Mouse (Mus musculus) stomach, embryonic 16.5 days (tissue): ENCODE measurements at regions not wholly inside any gene's neighbourhood (a gene's known extent, or its start where the extent isn't known, plus 50 kb on each side); places are given as distances from the start of the nearest gene placed in this dataset.

Experiments used
- ATAC-seq: fragments of 200-750 bp; cut with Nextera tagmentation; 2 replicates; pipeline ENCODE4 v1.8.0; 2017; ENCODE audit warnings: moderate number of reproducible peaks, moderate TSS enrichment; ENCODE audit not compliant: insufficient read depth, low FRiP score
- H3K27ac ChIP-seq: fragments of 300-500 bp; sonication (generic); 2 replicates; pipeline ENCODE4 v1.5.1; 2014; ENCODE audit warnings: low read length
- H3K27me3 ChIP-seq: fragments of 300-500 bp; sonication (generic); 2 replicates; pipeline ENCODE4 v1.6.1; 2014; ENCODE audit warnings: low read length, control low read depth, mixed read lengths; ENCODE audit not compliant: control insufficient read depth, insufficient read depth
- H3K36me3 ChIP-seq: fragments of 300-500 bp; sonication (generic); 2 replicates; pipeline ENCODE4 v1.6.1; 2014; ENCODE audit warnings: low read length; ENCODE audit not compliant: control insufficient read depth, insufficient read depth
- H3K4me1 ChIP-seq: fragments of 300-500 bp; sonication (generic); 2 replicates; pipeline ENCODE4 v1.6.1; 2014; ENCODE audit warnings: low read length, control low read depth, mixed read lengths; ENCODE audit not compliant: control insufficient read depth, insufficient read depth
- H3K4me2 ChIP-seq: fragments of 300-500 bp; sonication (generic); 2 replicates; pipeline ENCODE4 v1.6.1; 2014; ENCODE audit warnings: low read depth, low read length, mixed read lengths
- H3K4me3 ChIP-seq: fragments of 300-500 bp; sonication (generic); replicated peaks from 2 replicates; pipeline ENCODE4 v1.5.1; 2014; ENCODE audit warnings: mild to moderate bottlenecking, low read length
- H3K9ac ChIP-seq: fragments of 300-500 bp; sonication (generic); 2 replicates; pipeline ENCODE4 v1.6.1; 2014; ENCODE audit warnings: low read length
- H3K9me3 ChIP-seq: fragments of 300-500 bp; sonication (generic); replicated peaks from 2 replicates; pipeline ENCODE4 v1.6.1; 2016; ENCODE audit warnings: low read length, control low read depth; ENCODE audit not compliant: control insufficient read depth
- WGBS: fragments of 180-500 bp; shearing (Covaris S2); extraction: QIAGEN DNeasy Blood & Tissue Kit; methylation state at CpG from one replicate; pipeline ENCODE4 v1.1.7; 2014; 5-methylcytosine and 5-hydroxymethylcytosine counted together

DNA sequence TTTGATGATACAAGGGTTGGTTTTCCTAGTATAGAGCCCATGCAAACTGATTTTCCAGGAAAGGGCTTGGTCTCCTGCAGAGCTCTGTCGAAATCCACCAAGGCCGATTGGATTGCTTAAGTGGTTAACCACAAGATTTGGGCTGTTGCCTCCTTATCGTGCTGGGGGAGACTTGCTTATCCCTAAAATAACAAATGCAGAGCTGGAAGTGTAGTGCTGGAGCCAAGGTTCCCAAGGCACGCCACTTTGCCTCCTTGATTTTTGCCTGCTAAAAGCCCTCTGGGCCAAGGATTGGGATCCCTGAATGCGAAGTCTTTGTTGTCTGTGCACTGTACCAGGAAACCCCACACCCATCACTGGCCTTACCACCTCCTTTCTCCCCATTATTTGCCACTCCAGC lies 52.8 kb upstream of the Tmem178 start:
- Histone ChIP-seq H3K9me3 (no peaks in the 10 kb centered on the region), H3K27ac (no peak overlapping the region)

DNA sequence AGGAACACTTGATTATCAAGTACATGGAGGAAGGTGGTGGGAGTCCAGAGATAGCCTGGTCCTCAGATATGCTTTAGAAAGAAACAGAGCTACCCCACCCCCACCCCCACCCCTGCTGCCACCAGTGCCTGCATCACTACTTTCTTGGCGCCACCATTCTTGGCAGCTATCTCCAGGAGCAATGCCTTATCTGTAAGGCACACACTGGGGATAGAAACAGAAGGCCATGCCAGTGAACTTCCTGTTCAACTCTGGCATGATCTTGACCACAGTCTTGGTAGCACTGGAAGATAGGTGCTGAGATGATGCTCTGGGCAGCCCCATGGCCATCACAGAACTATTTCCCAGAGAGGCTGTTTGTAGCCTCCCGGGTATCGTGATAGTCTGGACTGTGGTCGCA lies 55.3 kb upstream of the Tmem178 start:
- H3K4me3 ChIP-seq: no peak overlapping the region
- H3K27ac ChIP-seq: no peak overlapping the region
- no peaks in the 10 kb centered on the region for H3K36me3 ChIP-seq
- no peak overlapping the region for H3K9ac ChIP-seq
- H3K9me3 ChIP-seq: no peaks in the 10 kb centered on the region
- 91% methylated on average over 4 of the region's 4 CpGs for WGBS
- ATAC-seq: no peak
- no peak overlapping the region for H3K4me2 ChIP-seq
- H3K27me3 ChIP-seq: no peaks in the 10 kb centered on the region
- H3K4me1 ChIP-seq: peaks cover 16% of the 10 kb centered on the region

More for the DNA sequence above, 52.8 kb upstream of the Tmem178 start:
- H3K4me3 ChIP-seq: no peak overlapping the region
- H3K27me3 ChIP-seq: no peaks in the 10 kb centered on the region
- peaks cover 10% of the 10 kb centered on the region for H3K4me1 ChIP-seq
- H3K4me2 ChIP-seq: no peak overlapping the region
- H3K36me3 ChIP-seq: no peaks in the 10 kb centered on the region
- ATAC-seq: no peak
- H3K9ac ChIP-seq: no peak overlapping the region
- 52% methylated on average over 5 of the region's 5 CpGs for WGBS

DNA sequence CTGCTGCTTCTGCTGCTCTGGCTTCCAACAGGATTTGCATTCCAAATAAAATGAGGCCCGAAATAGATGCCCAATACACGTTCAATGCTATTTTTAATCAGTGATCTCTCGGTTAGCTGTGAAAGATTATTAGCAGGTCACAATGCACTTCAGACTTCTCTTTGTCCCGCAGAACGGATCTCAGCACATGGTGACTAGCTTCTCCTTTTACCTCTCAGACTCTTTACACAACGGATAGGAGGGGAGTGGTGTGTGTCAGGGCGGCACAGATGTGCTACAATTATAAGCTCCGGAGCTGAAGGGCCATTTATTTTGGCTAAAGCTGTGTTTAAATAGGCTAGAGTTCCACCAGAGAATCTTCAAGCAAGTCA lies 56.7 kb upstream of the Tmem178 start:
- H3K4me1 ChIP-seq: peaks cover 16% of the 10 kb centered on the region
- no peaks in the 10 kb centered on the region for H3K27me3 ChIP-seq
- no peak for ATAC-seq
- H3K4me2 ChIP-seq: peak overlapping the region; percentile 25; the same call in 1 of the 2 replicates
- no peak overlapping the region; the same call in 1 of the 2 replicates for H3K9ac ChIP-seq
- H3K4me3 ChIP-seq: no peak overlapping the region
- H3K36me3 ChIP-seq: no peaks in the 10 kb centered on the region
- WGBS: 25% methylated on average over 8 of the region's 8 CpGs
- H3K9me3 ChIP-seq: no peaks in the 10 kb centered on the region
- peak overlapping the region; percentile 48 for H3K27ac ChIP-seq

DNA sequence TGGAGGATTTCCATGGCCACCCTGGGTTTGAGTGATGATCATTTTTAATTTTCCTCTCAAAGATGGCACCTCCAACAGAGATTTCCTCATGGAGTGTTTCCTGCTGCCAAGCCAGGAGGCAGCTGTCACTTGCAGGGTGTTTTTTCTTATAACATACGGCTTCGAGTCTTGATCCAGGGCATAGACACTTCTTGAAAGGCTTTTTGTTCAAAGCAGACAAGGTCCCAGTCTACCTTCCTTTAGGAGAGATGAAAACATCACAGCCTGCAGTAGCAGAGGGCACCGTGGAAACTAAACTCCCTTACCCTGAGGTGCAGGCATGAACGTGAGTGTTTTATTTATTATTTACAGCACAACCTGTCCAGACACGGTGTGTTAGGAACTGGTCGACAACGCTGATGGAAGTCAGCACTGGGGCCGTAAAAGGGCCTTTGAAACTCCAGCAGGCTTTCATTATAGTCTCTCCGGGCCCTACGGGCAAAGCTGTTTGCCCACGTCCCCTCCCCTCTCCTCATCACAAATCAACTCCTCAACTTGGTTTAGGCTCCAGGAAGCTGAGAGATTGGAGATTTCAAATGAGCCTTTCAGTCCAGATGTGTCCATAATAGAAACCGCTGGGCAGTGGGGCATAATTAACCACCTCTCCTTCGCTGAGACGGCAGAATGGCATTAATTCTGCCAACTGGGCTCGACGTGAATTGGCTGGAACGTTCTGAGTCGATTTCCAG lies 57.2 kb upstream of the Tmem178 start:
- WGBS: 36% methylated on average over 18 of the region's 18 CpGs
- Histone ChIP-seq H3K4me1 (peaks cover 16% of the 10 kb centered on the region), H3K4me2 (peak overlapping the region; percentile 25; the same call in 1 of the 2 replicates), H3K27ac (peak overlapping the region; percentile 48), H3K9me3 (no peaks in the 10 kb centered on the region), H3K36me3 (no peaks in the 10 kb centered on the region), H3K4me3 (no peak overlapping the region), H3K27me3 (no peaks in the 10 kb centered on the region), H3K9ac (no peak overlapping the region; the same call in 1 of the 2 replicates)
- ATAC-seq: no peak

DNA sequence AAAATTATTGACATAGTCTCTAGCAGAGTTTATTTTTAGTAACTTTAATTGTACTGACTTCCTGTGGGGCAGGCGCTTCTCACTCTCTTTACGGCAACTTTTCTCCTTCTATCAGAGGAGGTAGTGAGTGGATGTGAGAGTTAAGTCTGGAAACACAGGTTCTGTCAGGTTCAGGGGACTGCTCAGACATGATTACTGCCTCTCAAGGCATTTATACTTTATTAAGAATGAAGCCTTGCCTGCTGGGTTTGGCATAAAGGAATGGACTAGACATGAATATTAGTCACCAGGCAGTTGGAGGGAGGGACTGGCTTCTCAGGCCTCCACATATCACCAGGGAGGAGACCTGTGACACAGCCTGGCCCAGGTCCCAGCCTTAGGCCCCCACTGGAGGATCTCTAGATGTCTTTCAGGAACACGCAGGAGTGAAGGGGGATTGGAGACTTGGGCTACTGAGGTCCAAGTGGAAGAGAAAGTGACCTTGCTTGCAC lies 58.2 kb upstream of the Tmem178 start:
- H3K4me1 ChIP-seq: peaks cover 16% of the 10 kb centered on the region

DNA sequence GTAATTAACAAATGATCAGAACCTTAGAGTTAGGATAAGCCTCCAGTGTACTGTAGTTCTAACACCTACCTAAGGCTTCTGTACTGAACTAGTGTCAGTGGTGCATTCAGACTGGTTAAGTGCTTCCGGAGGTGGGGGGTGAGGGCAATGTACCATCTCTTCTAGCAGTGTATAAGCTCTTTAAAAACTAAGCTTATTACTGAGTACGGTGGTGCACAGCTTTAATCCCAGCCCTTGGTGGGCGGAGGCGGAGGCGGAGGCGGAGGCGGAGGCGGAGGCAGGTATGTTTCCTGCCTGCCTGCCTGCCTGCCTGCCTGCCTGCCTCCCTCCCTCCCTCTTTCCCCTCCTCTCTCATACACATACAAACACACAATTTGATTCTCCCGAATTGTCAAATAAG lies 58.7 kb upstream of the Tmem178 start:
- peak; percentile 33; the same call in 1 of the 2 replicates for ATAC-seq
- peaks cover 16% of the 10 kb centered on the region for H3K4me1 ChIP-seq
- H3K36me3 ChIP-seq: no peaks in the 10 kb centered on the region
- no peaks in the 10 kb centered on the region for H3K27me3 ChIP-seq
- no peak overlapping the region for H3K4me3 ChIP-seq
- no peak overlapping the region for H3K4me2 ChIP-seq
- no peaks in the 10 kb centered on the region for H3K9me3 ChIP-seq
- 72% methylated on average over 9 of the region's 9 CpGs for WGBS
- H3K9ac ChIP-seq: no peak overlapping the region
- peak overlapping the region; percentile 43 for H3K27ac ChIP-seq

More for the DNA sequence above, 58.2 kb upstream of the Tmem178 start:
- WGBS: 45% methylated on average over 3 of the region's 3 CpGs
- H3K4me2 ChIP-seq: no peak overlapping the region
- H3K27me3 ChIP-seq: no peaks in the 10 kb centered on the region
- no peaks in the 10 kb centered on the region for H3K9me3 ChIP-seq
- peak; percentile 50; the same call in 1 of the 2 replicates for ATAC-seq
- H3K36me3 ChIP-seq: no peaks in the 10 kb centered on the region
- H3K4me3 ChIP-seq: no peak overlapping the region
- no peak overlapping the region for H3K9ac ChIP-seq
- H3K27ac ChIP-seq: peak overlapping the region; percentile 76

DNA sequence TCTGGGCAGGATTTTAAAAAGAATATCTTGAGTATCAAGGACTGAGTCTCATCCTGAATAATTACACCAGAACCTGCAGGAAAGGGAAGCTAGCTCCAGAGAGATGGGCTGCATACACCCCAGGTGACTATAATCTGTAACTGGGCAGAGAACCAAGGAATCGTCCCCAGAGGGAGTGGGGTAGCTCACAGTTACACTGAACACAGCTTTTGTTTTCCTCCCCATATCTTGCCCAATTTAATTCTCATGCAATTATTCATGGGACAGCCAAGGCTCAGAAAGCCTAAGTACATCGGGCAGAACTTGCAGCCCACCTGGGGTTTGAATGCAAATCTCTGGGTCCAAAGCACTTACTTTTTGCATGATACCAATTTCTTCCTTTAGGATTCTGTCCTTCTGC lies 59.5 kb upstream of the Tmem178 start:
- H3K9me3 ChIP-seq: no peaks in the 10 kb centered on the region
- no peak overlapping the region for H3K4me2 ChIP-seq
- no peak overlapping the region for H3K9ac ChIP-seq
- H3K36me3 ChIP-seq: no peaks in the 10 kb centered on the region
- H3K4me1 ChIP-seq: peaks cover 16% of the 10 kb centered on the region
- no peaks in the 10 kb centered on the region for H3K27me3 ChIP-seq
- no peak for ATAC-seq
- H3K4me3 ChIP-seq: no peak overlapping the region
- 69% methylated on average over 2 of the region's 2 CpGs for WGBS
- H3K27ac ChIP-seq: no peak overlapping the region

DNA sequence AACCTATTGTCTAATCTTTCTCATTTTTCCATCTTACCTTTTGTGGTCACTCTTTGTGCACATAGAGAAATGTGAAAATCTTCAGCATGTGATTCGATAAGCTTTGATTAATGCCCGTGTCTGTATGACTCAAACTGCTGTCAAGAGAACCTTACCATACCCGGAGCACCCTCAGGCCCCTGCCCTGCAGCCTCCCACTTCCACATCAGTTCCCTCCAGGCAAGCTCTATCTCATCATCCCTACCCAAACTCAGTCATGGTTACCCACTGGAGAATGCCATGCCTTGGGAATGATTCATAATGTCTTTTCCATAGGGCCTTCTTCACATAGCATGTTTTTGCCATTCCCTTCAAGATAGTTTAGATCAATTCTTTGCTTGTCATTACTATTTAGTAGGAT lies 62.0 kb upstream of the Tmem178 start:
- Histone ChIP-seq H3K9ac (no peak overlapping the region), H3K4me3 (no peak overlapping the region), H3K27ac (no peak overlapping the region), H3K36me3 (no peaks in the 10 kb centered on the region), H3K27me3 (no peaks in the 10 kb centered on the region), H3K4me1 (peaks cover 11% of the 10 kb centered on the region), H3K9me3 (no peaks in the 10 kb centered on the region), H3K4me2 (no peak overlapping the region)
- no peak for ATAC-seq
- 82% methylated on average over 3 of the region's 3 CpGs for WGBS

DNA sequence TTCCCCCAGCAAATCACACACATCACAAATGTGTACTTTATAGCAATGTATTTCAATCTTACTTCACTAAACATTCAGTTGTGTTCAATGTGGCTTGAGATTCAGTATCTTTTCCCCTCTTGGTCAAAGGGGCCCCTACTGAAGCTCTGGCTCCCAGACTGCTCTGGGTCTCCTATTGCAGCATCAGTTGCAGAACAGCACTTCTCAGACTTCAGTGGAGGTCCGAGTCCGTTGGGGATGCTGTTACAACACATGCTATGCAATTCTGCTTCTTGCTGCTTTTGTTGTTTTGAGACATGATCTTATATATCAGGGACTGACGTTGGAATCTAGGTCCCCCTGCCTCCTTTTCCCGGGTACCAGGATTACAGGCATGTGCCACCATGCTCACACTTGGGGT lies 64.1 kb upstream of the Tmem178 start:
- Histone ChIP-seq H3K27me3 (no peaks in the 10 kb centered on the region), H3K9me3 (no peaks in the 10 kb centered on the region), H3K9ac (no peak overlapping the region), H3K27ac (no peak overlapping the region), H3K36me3 (no peaks in the 10 kb centered on the region), H3K4me2 (no peak overlapping the region), H3K4me1 (no peaks in the 10 kb centered on the region), H3K4me3 (no peak overlapping the region)
- 69% methylated on average over 4 of the region's 4 CpGs for WGBS
- no peak for ATAC-seq
